Mouse (Mus musculus) CD4-positive, CD25-positive, alpha-beta regulatory T cell, adult 2 months (primary cell): ENCODE measurements at regions not wholly inside any gene's neighbourhood (a gene's known extent, or its start where the extent isn't known, plus 50 kb on each side); places are given as distances from the start of the nearest gene placed in this dataset.

Experiments used
- DNase-seq: peaks from one replicate; pipeline ENCODE4 v3.0.0-alpha.2; 2012; ENCODE audit warnings: low read depth, low spot score

- DNase-seq: no peak
Observed at GRCm38 (mm10) chr14:64511300-64511699, 407.2 kb downstream of the Prss52 start.

GRCm38 (mm10) chr14:64512726-64513125 is 408.6 kb downstream of the Prss52 start:
- no peak for DNase-seq

DNA sequence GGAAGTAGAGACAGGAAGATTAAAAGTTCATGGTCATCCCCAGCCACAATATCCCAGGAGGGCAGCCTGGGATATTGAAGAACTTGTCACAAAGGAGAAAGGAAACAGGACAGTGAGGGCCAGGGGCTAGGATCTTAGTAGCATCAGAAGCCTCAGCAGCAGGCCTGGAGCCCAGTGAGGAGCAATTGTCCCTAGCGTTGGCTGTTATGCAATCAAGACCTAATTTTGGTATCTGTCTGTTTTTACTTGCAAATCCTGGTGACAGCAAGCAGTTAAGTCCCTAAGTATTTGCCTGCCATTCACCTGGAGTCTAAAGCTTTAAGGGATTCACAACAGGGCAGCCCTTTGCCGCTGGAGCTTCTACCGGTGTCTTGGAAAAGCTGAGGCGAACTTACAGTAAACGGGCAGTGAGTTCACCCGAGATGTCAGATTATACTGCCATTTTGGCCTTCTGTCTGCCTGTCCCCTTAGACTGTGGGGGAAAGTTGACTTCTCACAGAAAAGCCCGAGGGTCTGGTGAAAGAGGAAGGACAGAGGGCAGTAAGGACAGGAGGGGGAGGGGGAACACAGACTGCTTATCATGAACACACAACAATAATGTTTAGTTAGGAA is 413.6 kb downstream of the Prss52 start:
- DNase-seq: no peak

- no peak for DNase-seq
Observed at GRCm38 (mm10) chr14:64524641-64525040, 420.6 kb downstream of the Prss52 start.

- DNase-seq: no peak
Observed at GRCm38 (mm10) chr14:64525302-64526078, 421.4 kb downstream of the Prss52 start.

GRCm38 (mm10) chr14:64530541-64530940 is 426.5 kb downstream of the Prss52 start:
- no peak for DNase-seq

DNA sequence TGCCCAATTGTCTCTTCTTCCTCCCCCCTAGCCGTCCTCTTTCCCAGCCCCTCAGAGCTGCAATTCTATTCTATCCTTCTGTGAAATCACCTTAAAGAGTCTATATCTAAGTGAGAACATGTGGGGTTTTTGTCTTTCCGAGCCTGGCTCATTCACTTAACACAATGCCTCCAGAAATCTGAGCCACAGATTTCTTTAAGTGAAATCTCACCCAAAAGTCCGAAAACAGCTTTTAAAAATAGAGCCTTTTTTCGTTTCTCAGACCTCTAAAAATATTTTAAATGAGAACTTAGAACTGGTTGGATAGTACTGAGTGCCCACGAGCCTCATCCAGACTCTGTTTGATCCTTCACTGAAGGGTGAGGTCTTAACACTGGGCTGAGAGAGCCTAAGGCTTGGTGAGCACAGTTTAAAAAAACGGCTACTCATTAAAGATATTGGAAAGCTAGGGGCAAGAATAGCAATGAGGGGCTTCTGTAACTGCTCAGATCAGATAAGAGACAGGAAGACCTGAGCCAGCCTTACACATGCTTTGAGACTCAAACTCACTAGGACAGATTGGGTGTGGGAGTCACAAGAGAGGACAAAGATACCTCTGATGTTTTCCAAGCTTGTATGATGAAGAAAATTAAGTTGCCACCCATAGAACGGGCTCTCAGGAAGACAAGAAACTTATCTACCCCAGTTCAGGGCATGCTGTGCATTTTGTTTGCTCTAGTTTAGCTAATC is 427.3 kb downstream of the Prss52 start:
- no peak for DNase-seq

DNA sequence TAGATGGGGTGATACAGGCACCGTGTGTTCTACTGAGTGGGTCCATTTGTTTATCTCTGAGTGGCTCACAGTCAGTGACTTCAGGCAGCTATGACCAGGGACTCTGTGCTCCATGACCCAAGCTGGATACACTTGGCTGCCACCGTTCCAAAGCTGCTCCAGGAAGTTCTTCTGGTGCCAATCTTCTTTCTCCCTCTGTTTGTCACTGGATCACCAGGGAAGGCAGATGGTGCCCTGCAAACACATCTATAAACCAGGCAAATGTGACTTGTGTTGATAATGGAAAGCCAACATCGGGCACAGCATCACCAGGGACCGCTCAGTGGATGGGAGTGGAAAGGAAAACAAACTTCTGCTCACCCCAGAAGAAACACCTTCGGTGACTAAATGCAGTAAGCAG is 428.3 kb downstream of the Prss52 start:
- no peak for DNase-seq

DNA sequence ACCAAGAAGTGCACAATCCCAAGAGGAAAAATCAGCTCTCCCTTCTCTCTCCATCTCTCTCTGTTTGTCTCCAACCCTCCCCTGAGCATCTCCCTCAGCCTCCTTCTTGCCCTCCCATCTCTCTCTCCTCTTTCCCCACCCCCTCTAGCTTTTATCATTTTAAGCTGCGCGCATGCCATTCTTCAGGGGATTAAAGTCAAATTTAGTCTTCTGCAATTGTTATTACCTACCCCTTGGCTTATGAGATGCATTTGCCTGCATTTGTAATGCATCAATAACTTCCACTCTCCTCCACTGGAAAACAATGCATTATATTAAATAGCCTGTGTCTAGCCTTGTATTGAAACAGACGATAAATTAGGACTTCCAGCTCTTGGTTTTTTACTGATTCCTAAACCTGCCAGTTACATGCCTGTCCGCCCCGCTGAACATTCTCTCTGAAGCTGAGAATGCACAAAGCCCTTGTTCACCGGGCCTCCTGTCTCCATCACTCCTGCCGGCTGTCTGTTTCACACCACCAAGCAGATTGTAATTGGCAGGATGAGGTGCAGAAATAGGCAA is 429.6 kb downstream of the Prss52 start:
- no peak for DNase-seq

DNA sequence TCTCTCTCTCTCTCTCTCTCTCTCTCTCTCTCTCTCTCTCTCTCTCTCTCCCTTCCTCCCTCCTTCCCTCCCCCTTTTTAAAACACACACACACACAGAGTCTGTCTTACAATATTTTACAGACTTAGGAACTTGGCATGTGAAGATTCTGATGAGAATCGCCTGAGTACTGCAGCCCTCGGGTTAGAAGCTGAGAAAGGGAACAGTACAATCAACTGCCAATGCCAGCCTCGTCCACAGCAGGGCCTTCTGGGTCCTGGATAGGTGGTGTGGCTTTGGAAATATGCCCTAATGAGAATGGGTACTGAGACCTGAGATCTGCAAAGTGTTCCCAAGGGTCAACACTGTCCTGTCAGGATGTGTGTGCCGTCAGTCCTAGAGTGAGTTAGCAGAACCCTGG is 430.1 kb downstream of the Prss52 start:
- DNase-seq: no peak

DNA sequence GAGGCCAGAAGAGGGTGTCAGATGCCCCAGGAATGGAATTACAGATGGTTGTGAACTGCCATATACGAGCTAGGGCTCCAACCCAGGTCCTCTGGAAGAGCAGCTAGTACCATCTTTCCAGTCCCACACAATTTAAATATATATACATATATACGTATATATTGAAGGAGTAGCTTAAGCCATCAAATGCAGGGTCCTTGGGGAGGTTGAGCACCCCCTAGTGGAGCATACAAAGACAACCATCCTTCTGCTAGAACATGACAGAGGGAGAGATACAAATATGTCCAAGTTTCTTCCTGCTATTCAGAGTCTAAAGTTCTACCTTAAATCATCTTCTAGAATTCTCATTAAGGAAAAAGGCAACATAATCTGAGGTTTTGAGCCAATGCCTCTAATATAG is 435.4 kb downstream of the Prss52 start:
- peak; percentile 39 for DNase-seq

- DNase-seq: no peak
Observed at GRCm38 (mm10) chr14:64545056-64545455, 441.0 kb downstream of the Prss52 start.

DNA sequence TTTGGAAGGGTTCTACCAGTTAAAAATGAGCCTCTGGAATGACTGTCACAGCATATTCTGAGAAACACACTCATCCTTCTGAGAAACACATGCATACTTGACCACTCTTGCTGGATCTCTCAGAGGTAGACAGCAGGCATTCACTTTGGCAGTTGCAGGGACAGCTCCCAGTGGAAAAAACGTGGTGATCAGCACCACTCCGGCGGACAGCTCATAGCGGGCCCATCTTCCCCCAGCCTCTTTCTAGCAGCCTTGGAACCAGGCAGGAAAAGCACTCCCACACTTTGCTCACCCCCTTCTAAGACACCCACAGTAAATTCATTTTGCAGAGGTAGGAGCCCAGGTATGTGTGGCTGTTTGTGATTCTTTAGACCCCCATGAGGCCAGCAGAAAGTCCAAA is 442.7 kb downstream of the Prss52 start:
- no peak for DNase-seq

DNA sequence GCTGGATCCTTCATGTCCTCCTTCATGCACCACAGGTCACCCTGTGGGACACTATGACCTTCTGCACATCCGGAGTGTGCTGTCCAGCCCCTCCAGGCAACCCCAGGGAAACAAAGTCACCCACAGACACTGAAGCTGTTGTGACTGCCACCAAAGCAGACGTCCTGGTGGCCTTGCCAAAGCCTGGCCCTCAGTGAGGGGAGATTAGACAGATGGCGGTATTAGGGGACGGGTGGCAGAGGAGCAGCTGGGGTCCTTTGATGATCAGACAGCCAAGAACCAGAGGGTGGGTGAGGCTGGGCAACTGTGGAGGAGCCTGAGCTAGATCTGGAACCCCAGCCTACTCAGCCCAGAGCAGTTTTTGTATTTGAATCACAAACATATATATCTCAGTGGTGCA is 448.9 kb downstream of the Prss52 start:
- DNase-seq: no peak

- DNase-seq: no peak
Observed at GRCm38 (mm10) chr14:64556042-64556441, 452.0 kb downstream of the Prss52 start.

GRCm38 (mm10) chr14:64557453-64557852 is 453.4 kb downstream of the Prss52 start:
- no peak for DNase-seq

- no peak for DNase-seq
Observed at GRCm38 (mm10) chr14:64568689-64569088, 464.6 kb downstream of the Prss52 start.

DNA sequence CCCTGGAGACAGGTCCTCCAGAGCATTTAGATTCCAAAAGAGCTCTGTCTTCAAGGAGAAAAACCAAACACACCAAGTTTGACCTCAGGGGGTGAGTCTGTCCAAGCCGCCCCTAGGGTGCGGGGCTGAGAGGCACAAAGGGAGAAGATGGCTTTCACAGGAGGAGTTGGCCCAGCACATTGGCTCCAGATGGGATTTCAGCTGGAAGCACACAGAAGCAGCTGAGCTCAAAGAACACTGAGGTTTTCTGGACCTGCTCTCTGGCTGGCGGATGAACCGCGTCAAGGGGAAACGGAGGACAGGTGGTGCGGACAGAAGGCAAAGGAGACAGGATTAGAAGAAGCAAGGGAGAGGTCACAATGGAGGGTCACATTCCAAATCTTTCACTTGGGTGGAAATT is 466.9 kb downstream of the Prss52 start:
- DNase-seq: no peak

DNA sequence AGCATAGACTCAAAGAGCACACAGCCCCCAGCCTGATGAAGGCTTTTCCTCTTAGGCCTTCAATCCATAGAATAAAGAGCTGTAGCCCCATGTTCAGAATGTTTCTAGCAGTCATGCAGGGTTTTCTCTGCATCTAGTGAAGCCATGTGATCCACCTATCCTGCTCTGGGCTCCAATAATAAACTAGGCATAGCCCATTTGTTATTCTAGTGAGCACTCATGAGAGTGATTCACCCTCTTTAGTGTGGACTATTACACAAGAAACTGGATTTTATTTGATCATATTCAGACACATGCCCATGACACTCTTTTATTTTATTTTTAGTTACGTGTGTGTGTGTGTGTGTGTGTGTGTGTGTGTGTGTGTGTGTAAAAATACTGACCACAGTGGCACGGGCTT is 468.7 kb downstream of the Prss52 start:
- DNase-seq: no peak

DNA sequence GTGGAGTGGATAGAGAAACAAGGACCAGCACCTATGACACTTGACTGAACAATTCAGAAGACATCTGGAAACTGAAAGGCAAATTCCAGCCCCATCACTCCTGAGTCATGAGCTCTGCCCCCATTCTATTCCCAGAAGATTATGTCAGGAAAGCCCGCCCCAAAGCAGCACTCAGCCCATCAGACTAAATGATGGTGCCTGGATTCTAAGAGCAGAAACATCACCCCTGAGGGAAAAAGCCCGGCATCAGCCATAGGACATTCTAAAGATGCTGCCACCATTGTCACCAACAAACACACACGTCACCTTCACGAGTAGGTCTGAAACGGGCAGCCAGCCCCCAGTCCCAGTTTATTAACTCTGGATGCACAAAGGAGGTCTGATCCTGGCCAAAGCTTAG is 469.7 kb downstream of the Prss52 start:
- DNase-seq: no peak

GRCm38 (mm10) chr14:64574277-64574676 is 470.2 kb downstream of the Prss52 start:
- no peak for DNase-seq

DNA sequence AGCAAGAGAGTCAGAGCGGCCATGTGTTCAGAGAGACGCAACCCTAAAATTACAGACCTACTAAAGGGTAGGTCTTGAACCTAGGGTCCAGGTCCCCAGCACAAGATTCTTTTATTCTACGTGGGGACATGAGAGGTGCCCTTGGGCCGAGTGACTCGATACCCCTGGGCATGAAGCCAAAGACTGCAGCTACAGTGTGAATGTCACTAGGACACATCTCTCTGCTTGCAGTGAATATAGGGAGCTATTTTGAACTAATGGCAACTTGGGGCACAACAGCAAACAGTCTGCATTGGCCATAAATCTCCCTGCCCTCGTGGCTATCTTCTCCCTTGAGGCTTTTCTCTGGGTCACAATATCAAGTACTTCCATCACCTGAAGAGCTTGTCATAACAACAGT is 470.7 kb downstream of the Prss52 start:
- no peak for DNase-seq
